Mouse (Mus musculus) kidney, adult 2 months (tissue): ENCODE measurements around the gene Nucb2.

ENCODE experiments used
- CTCF ChIP-seq: fragments of 200-500 bp; conservative IDR thresholded peaks from 2 replicates; pipeline ENCODE4 v1.5.1; 2011; ENCODE audit warnings: low read depth, mild to moderate bottlenecking, control low read depth, low read length, moderate library complexity, mixed read lengths; ENCODE audit not compliant: insufficient read depth, insufficient read length
- POLR2A ChIP-seq: fragments of 200-500 bp; IDR thresholded peaks from one replicate; pipeline ENCODE4 v1.6.1; 2011; ENCODE audit warnings: low read depth, low read length, control low read depth

GRCm38 (mm10) chr7:116484213-116484612 lies 20.0 kb upstream of the Nucb2 start:
- TF ChIP-seq POLR2A (no peak), CTCF (no peak)
